19 mouse cellular contexts compared by ENCODE assay signal in genomic region chr5:132774141-132774680, GRCm38 (mm10).
DNase-seq lines count a peak whose midpoint lies in the region; ATAC-seq and TF ChIP-seq lines count a peak whose summit lies in the region.
"Had no signal": no experiment of that assay in that cellular context is flagged by ENCODE, and none has a peak within 500 bp of the region (broad histone marks: within the 10 kb centered on the region; RNA-seq: fewer than 3 reads in every experiment).

No protein-coding gene starts in this region.

- H3K9me3 ChIP-seq in midbrain, postnatal 0 days (ENCODE audit: low read length), result no peaks in the 10 kb centered on the region
- H3K9me3 ChIP-seq in midbrain, embryonic 13.5 days, result no peaks in the 10 kb centered on the region
- H3K9me3 ChIP-seq in forebrain, embryonic 15.5 days, result no peaks in the 10 kb centered on the region
- H3K9me3 ChIP-seq: embryonic facial prominence, embryonic 13.5 days; forebrain, embryonic 13.5 days; heart, embryonic 12.5 days; hindbrain, embryonic 10.5 days; hindbrain, embryonic 15.5 days had no signal

- WGBS in midbrain, postnatal 0 days, result 66% methylated on average over 1 of the region's 1 CpGs
- WGBS in midbrain, embryonic 13.5 days, result 64% methylated on average over 1 of the region's 1 CpGs
- 86% methylated on average over 1 of the region's 1 CpGs for WGBS in forebrain, embryonic 15.5 days

- H3K4me1 ChIP-seq in midbrain, postnatal 0 days (ENCODE audit: insufficient read depth, low read length), result no peaks in the 10 kb centered on the region
- H3K4me1 ChIP-seq in midbrain, embryonic 13.5 days (replicated peaks), result no peaks in the 10 kb centered on the region
- H3K4me1 ChIP-seq in forebrain, embryonic 15.5 days, result no peaks in the 10 kb centered on the region
- H3K4me1 ChIP-seq: embryonic facial prominence, embryonic 13.5 days; forebrain, embryonic 13.5 days; heart, embryonic 12.5 days; hindbrain, embryonic 10.5 days; hindbrain, embryonic 15.5 days had no signal

- no peak overlapping the region for H3K4me2 ChIP-seq in midbrain, postnatal 0 days (ENCODE audit: low read depth, low read length, poor library complexity, severe bottlenecking)
- H3K4me2 ChIP-seq in midbrain, embryonic 13.5 days (replicated peaks), result no peak overlapping the region
- H3K4me2 ChIP-seq in forebrain, embryonic 15.5 days (replicated peaks), result no peak overlapping the region
- H3K4me2 ChIP-seq: embryonic facial prominence, embryonic 13.5 days; forebrain, embryonic 13.5 days; heart, embryonic 12.5 days; hindbrain, embryonic 15.5 days had no signal

- no peaks in the 10 kb centered on the region for H3K36me3 ChIP-seq in midbrain, postnatal 0 days (ENCODE audit: insufficient read depth, low read length)
- no peaks in the 10 kb centered on the region for H3K36me3 ChIP-seq in midbrain, embryonic 13.5 days
- H3K36me3 ChIP-seq in forebrain, embryonic 15.5 days, result no peaks in the 10 kb centered on the region
- H3K36me3 ChIP-seq: embryonic facial prominence, embryonic 13.5 days; heart, embryonic 12.5 days; hindbrain, embryonic 10.5 days; hindbrain, embryonic 15.5 days had no signal

- no peak overlapping the region for H3K4me3 ChIP-seq in gastrocnemius, adult 2 months
- H3K4me3 ChIP-seq in midbrain, postnatal 0 days (ENCODE audit: low read depth, low read length), result no peak overlapping the region
- H3K4me3 ChIP-seq in midbrain, embryonic 13.5 days (replicated peaks), result no peak overlapping the region
- H3K4me3 ChIP-seq in forebrain, embryonic 15.5 days, result no peak overlapping the region
- H3K4me3 ChIP-seq: embryonic facial prominence, embryonic 13.5 days; forebrain, embryonic 13.5 days; heart, adult 2 months; heart, embryonic 12.5 days; hindbrain, embryonic 10.5 days; hindbrain, embryonic 15.5 days had no signal

- no peak overlapping the region for H3K9ac ChIP-seq in midbrain, postnatal 0 days (replicated peaks; ENCODE audit: low read length, poor library complexity, severe bottlenecking)
- no peak overlapping the region for H3K9ac ChIP-seq in midbrain, embryonic 13.5 days (replicated peaks)
- H3K9ac ChIP-seq in forebrain, embryonic 15.5 days (replicated peaks), result no peak overlapping the region
- H3K9ac ChIP-seq: embryonic facial prominence, embryonic 13.5 days; forebrain, embryonic 13.5 days; heart, embryonic 12.5 days; hindbrain, embryonic 15.5 days had no signal

- peak; percentile 67 for DNase-seq in adrenal gland, adult 2 months
- DNase-seq in adrenal gland, postnatal 10 days, result no peak
- DNase-seq in gastrocnemius, adult 2 months, result peak; percentile 20
- no peak for DNase-seq in gastrocnemius, adult 18-20 months (ENCODE audit: low spot score)
- DNase-seq in midbrain, postnatal 0 days (ENCODE audit: low spot score), result peak; percentile 15
- DNase-seq: cerebellum, adult 11-12 months; cerebellum, adult 9-10 months; cerebellum, postnatal 25 days; gastrocnemius, postnatal 10 days; heart, adult 2 months had no signal

- H3K27ac ChIP-seq in gastrocnemius, adult 2 months, result no peak overlapping the region
- H3K27ac ChIP-seq in midbrain, postnatal 0 days (ENCODE audit: low read depth, low read length), result no peak overlapping the region
- H3K27ac ChIP-seq in midbrain, embryonic 13.5 days, result no peak overlapping the region
- no peak overlapping the region for H3K27ac ChIP-seq in forebrain, embryonic 15.5 days (replicated peaks)
- H3K27ac ChIP-seq: embryonic facial prominence, embryonic 13.5 days; forebrain, embryonic 13.5 days; heart, adult 2 months; hindbrain, embryonic 10.5 days; hindbrain, embryonic 15.5 days had no signal

- intact Hi-C loops in gastrocnemius, adult 2 months (cut with DNase I), result no loop called here

- no peak for TF ChIP-seq CTCF in gastrocnemius, adult 2 months (IDR thresholded peaks at IDR 0.05)
- no peak for TF ChIP-seq CTCF in midbrain, postnatal 0 days (IDR thresholded peaks at IDR 0.05)

- ATAC-seq in midbrain, postnatal 0 days (ENCODE audit: low FRiP score), result no peak
- no peak for ATAC-seq in midbrain, embryonic 13.5 days
- ATAC-seq in forebrain, embryonic 15.5 days (replicated peaks), result no peak
- ATAC-seq: forebrain, embryonic 13.5 days; inflammation-experienced regulatory T-cells, adult 6 months; intestine, postnatal 0 days had no signal

- H3K27me3 ChIP-seq in midbrain, postnatal 0 days (ENCODE audit: insufficient read depth, low read length), result no peaks in the 10 kb centered on the region
- H3K27me3 ChIP-seq in midbrain, embryonic 13.5 days, result no peaks in the 10 kb centered on the region
- no peaks in the 10 kb centered on the region for H3K27me3 ChIP-seq in forebrain, embryonic 15.5 days
- H3K27me3 ChIP-seq: embryonic facial prominence, embryonic 13.5 days; forebrain, embryonic 13.5 days; heart, embryonic 12.5 days; hindbrain, embryonic 15.5 days had no signal

Comparison
In these comparisons a context has a peak if more than half of its experiments do, and no peak if none do; other contexts are left out.
1. DNase-seq: peak in adrenal gland, adult 2 months (single experiment), gastrocnemius, adult 2 months (single experiment) and midbrain, postnatal 0 days (single experiment); none in adrenal gland, postnatal 10 days (single experiment) and gastrocnemius, adult 18-20 months (single experiment).